Mouse (Mus musculus): ENCODE measurements around the gene Ppm1h.

Ppm1h gene

DNA sequence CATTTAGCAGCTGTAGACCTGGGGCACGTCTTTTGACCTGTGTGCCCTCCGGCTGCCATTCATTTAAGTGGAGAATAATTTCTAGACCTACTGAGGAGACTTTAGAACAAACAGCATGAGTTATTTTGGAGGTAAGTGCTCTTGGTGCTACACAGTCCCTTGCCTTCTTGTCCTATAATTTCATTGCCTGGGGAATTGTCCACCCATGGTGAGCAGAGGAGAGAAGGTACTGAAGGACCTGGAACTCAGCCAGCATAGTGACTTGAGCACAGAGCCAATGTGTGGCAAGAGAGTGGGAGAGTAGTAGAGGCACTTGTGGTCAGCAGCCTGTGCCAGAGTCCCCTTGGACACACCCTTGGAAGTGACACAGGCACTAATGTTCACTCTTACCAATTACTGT lies 64.8 kb downstream of the Ppm1h start:
- in situ Hi-C loops (cut with MboI, MseI) = no loop called here

DNA sequence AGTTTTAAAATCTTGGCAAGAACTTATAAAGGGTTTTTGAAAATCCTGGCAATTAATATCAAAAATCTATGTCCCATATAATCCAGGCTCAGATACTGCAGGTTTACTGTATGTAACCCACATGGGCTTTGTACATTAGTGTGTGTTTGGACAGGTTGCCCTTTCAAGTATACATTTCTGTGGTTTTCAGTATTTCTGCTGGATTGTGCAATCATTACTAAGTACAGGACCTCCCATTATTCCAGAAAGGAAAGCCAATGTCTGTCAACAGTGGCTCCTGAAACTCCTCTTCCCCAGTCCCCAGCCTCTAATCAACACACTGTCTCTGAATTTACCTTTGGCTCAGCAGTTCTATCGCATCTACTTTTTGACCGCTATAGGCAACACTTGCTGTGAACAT lies 66.4 kb downstream of the Ppm1h start:
- in situ Hi-C loops (cut with MboI, MseI) = no loop called here

DNA sequence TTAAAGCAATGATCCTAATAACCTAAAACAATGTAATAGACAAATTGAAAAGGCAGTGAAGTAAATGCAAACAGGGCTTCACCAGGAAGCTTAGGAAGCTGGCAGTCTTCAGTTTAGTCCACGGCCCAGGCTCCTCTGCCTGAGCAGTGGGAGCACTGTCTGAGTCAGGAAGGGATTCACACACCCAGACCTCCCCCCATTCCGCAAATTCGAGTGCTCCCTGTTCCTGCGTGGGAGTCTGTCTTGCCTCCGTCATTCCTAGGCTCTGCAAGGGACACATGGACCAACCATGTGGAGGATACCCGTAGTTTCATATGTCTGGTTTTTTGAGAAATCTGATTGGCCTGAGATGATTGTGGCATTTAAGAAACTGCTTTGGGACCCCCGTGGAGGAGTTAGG lies 67.6 kb downstream of the Ppm1h start:
- in situ Hi-C loops (cut with MboI, MseI) = no loop called here

DNA sequence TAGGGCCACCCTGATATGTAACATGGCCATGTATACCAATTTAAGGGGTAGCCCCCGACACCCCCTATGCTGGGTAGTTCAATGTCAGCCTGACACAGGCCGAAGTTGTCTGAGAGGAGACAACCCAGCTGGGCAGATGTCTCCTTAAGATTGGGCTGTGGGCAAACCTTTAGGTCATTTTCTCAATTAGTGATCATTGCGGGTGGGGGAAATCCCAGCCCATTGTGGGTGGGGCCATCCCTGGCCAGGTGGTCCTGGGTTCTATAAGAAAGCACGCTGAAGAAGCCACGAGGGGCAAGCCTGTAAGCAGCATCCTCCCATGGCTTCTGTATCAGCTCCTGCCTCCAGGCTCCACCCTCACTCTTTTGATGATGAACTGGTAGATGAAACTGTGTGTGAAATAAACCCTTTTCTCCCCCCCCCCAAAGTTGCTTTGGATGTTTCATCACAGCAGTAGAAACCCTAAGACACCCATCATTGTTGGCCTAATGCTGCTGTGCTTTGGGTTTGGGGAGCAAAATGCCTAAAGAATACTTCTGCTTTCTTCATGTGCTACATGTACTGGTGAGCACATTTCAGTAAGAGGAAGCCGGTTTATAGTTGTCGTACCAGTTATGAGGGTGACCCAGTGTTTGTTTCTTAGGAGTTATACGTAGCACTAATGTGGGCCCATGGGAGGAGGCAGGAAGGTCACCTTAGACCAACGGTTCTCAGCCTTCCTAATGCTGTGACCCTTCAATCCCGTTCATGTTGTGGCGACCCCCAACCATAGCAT lies 68.8 kb downstream of the Ppm1h start:
- in situ Hi-C loops (cut with MboI, MseI) = no loop called here

DNA sequence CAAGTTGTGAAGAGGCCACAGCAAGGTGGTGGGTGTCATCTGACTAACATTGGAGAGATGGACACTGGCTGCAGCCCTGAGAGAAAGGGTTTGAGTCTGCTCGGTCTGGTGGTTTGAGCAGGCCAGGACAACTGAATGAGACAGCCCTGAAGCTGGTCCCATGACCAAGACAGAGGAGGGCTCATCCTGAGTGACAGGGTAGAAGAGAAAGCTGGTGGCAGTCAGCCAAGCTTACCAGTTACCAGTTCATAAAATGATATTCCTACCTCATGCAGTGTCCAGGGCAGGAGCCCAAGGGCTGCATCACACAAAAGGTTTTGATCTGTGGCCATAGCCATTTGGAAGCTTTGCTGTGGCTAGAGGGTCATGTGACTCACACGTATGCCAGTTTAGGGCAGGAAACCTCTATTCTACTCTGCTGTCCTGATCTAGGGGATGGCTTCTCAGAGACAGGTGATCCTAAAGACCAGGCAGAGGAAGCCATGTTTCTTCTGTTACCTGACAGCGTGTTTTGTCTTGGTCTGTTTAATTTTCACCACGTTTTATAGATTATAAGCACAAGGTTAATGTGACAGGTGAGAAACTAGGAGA lies 69.9 kb downstream of the Ppm1h start:
- in situ Hi-C loops (cut with MboI, MseI) = no loop called here

DNA sequence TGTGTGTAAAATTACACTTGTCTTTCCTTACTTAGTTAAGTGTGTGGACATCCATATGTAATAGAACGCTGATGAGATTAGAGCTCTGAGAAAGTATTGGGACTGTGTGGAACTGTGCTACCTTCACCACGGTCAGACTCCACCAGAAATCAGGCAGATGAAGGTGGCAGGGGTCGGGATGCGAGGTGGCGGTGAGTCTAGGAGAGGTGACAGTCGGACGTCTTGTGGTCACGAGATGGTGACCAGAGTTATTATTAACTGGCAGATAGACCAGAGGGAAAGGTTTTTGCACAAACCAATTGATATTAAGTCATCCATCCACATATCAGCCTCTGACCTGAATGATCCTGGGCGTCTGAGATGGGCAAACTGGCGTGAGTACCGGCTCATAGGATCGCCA lies 70.5 kb downstream of the Ppm1h start:
- in situ Hi-C loops (cut with MboI, MseI) = no loop called here

DNA sequence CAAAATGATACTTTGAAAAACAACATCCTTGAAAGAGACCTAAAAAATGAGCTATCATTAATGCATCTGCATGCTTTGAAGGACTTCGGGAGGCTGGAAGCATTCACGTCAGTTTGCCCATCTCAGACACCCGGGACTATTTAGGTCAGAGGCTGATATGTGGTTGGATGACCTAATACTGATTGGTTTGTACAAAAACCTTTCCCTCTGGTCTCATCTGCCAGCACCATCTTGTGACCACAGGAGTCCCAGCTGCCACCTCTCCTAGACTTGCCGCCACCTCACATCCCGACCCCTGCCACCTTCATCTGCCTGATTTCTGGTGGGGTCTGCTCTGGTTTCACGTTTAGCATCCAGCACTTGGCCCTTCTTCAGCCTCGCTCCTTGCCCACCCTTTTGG lies 71.3 kb downstream of the Ppm1h start:
- in situ Hi-C loops (cut with MboI, MseI) = no loop called here

DNA sequence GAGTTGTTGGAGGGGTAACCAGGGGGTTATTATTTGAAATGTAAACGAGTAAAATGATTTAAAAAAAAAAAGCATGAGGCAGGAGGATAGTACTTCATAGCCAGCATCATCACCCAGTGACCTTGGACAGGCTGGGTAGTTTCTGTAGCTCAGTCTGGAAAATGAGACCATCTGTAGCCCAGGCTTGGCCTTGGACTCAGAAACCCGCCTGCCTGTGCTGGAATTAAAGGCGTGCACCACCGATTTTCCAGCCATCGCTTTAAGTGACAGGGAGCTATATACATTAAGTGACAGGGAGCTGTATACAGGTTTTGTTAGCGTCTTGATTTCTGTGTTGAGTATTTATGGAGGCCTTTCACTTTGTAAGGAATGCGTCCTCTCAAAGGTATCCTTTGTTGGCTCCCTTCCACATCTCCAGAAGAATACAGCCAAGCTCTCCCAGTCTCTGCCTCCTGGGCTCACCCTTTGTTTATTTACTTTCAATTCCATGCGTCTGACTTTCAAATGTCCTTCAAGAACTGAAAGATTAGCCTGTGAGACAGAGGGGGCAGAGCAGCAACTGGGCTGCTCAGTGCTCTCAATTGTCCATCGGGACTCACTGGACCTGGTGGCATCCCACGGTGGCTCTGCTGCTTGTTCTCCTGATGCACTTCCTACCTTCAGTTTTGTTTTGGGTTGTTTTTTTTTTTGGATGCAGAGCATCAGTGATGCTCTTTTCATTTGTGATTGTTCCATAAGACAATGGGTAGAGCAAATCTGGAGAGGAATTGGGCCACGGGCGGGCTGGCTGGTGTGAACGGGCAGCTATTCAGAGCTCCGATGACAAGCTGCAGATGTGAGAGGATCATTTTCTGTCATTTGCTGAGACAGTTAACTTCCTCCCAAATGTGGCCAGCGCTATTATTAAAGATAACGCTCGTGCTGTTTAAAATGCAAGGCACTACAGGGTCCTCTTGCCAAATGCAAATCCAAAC lies 74.7 kb downstream of the Ppm1h start:
- in situ Hi-C loops (cut with MboI, MseI) = no loop called here

DNA sequence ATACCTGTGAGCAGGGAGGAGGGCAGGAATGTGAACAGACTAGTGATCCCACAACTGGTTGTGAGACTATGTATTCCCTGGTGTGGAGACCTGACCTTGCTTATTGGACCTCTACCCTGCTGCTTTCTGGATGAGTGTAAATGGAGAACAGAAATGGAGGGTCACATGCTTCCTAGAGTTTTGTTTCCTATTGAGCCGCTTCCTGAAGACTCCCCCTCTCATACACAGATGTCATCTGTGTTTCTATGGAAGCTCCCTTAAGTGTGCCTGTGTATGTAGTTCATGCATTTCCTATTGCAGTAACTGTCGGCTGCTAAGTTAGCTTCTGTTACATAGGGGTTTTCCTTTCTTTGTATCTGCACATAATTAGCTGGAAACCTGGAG lies 75.4 kb downstream of the Ppm1h start:
- in situ Hi-C loops (cut with MboI, MseI) = no loop called here

DNA sequence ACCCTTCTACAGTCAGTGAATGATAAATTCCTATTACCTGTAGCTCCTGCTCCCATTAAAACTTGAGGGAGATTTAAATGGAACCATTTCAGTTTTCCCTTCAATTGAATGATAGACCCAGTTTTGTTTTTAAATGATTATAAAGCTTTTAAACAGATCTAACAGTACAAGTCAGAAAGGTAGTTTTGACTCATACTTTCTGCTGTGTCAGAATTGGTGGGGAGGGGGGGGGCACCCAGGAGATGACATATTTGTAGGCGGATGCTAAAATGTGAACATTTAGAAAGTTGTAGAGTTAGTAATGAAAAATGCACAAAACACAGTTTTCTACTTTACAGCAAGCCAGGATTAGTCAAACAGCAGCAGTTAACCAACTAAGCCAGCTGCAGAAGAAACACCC lies 76.4 kb downstream of the Ppm1h start:
- in situ Hi-C loops (cut with MboI, MseI) = no loop called here

DNA sequence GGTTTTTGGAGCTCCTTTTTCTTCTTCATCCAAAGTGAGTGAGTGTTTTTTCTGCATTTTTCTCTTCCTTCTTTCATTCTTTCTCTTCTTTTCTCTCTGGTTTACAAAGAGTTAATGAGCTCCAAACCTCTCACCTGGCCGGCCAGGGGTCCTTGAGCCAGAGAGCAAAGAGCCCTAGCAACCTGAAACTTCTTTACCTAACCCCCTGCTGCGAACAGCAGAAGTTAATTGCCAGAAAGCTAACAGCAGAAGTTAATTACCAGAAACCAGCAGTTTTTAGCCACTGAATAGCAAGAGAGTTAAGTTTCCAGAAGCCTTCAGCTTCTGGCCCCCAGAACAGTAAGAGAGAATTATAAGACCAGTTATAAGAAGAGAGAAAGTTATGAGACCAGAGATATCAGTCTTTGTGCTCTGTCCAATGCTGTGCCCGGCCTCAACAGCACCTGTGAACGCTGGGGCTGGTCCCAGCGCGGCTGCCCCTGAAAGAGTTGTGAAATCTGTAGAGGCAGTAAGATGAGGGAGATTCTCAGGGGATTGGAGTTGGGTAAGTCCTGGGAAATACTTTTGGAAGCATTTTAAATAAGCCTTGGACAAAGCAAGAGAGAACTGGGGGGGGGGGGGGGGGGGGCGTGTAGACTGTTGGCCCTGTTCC lies 78.4 kb downstream of the Ppm1h start:
- in situ Hi-C loops (cut with MboI, MseI) = no loop called here

DNA sequence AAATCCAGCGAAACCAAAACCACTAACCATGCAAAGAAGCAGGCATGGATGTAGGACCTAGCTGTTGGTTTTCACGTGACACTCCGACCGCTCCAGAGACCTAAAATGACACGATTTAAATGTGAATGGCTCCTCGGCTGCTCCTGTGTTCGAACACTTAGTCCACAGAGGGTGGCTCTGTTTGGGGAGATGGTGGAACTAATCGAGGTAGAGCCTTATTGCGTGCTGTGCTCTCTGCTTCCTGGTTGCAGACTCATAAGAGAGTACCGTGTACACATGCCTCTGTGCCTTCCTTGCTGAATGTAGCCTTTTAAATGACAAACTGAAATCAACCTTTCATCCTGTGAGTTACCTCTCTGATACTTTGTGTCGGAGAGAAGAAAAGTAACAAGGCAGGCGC lies 79.2 kb downstream of the Ppm1h start:
- in situ Hi-C loops (cut with MboI, MseI) = no loop called here

DNA sequence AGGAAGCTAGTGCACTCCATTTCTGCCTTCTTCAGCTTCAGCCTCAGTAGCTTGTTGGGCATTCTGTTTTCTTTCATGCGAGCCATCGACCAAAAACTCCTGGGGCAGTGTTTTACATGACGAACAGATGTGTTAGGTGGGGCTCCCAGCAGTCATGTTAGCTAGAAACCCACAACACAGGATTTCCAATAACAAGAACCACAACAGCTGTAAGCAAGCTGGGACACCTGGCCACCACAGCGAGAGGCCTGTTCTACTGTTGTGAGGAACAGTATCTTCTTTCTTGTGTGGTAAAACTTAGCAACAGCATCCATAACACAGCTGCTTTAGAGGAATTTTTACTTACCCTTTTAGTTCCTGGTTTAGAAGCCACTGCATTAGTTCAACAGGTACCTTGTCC lies 79.8 kb downstream of the Ppm1h start:
- in situ Hi-C loops (cut with MboI, MseI) = no loop called here

DNA sequence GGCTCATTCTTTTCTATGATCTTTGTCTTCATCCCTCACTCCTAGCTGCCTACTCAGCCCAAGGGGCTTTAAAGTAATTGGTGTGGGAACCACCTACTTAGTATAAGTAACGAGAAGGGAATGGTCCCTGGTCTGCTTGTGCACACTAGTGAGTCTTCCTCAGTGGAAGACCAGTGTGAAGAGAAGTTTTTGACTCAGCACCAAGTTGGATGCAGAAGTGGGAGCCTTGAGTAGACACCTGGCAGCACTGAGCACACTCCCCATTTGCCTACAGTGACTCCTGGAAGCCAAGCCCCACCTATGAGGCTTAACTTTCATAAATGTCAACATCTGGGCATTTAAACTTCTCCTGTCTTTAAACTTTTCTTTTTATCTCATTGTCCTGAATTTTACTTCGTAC lies 81.2 kb downstream of the Ppm1h start:
- in situ Hi-C loops (cut with MboI, MseI) = no loop called here

DNA sequence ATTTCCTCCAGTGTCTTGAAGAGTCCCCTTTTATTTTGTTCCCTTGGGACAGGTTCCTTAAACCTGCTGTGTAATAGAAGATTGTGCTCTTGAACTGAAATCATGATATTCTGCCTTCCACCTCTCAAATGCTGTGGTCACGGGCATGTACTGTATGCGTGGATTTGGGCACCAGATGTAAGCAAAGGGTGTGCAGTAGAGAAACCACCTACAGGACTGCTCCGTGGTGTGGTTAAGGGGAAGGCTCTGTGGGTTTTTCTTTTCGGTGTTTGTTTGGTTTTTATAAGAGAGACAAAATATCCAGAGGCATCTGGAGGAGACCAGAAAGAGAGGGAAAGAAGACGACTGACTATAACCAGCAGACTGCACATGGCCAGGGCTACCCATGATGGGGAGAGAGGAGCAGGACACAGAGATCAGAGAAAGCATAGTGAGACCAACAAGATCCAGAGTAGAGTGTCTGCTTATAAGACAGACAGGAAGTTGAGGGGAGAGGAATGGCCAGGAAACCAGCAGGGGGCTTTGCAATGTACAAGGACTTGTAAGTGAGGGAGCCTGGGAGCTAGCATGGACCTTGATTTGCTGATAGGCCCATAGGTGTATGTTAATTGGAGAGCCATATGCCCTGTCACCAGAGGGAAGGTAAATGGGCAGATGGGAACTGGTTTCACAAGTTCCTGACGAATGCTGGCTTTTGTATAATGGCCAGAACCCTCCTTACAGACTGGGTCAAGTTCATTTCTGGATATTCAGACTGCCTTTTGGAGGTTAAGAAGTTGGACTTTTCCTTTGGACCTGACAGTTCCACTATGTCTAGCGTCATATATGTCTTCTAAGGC lies 82.1 kb downstream of the Ppm1h start:
- in situ Hi-C loops (cut with MboI, MseI) = no loop called here

DNA sequence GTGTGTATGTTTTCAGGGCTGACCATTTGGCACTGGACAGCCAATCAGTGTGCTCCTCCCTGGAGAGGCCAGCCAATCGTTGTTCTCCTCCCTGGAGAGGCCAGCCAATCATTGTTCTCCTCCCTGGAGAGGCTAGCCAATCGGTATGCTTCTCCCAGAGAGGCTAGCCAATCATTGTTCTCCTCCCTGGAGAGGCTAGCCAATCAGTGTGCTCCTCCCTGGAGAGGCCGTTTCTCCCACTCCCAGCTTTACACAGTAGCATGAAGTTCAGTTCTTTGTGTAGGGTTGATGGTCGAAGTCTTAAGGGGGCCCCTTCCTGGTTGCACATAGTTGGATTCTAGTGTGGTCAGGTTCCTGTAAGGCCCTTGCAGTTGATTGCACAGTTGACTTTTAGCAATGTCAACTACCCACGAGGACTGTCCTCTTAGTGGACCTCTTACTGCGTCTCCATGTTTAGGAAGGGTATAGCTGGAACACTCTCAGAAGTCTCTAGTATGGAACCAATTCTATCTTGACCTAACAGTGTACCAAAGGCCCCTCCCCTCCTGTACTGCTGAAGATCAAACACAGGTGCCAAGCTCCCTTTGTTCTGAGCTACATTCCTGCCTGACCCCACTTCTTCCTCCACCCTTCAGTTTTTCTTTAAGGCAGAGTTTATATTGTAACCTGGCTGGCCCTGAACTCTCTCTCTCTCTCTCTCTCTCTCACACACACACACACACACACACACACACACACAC lies 84.4 kb downstream of the Ppm1h start:
- in situ Hi-C loops (cut with MboI, MseI) = no loop called here

DNA sequence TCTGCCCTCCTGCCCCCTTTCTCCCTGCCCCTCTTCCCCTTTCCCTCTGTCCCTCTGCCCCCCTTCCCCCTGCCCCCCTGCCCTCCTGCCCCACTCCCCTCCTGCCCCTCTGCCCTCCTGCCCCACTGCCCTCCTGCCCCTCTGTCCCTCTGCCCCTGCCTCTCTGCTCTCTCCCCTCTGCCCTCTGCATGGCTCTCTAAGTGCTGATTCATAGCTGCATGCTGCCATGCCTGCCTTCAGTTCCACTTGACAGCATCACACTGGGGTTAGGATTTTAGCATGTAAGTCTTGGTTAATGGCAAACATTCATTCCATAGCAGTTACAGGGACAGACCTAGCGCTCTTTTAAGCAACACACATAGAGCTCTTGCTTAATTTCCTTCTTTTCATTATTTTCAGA lies 85.0 kb downstream of the Ppm1h start:
- in situ Hi-C loops (cut with MboI, MseI) = no loop called here

DNA sequence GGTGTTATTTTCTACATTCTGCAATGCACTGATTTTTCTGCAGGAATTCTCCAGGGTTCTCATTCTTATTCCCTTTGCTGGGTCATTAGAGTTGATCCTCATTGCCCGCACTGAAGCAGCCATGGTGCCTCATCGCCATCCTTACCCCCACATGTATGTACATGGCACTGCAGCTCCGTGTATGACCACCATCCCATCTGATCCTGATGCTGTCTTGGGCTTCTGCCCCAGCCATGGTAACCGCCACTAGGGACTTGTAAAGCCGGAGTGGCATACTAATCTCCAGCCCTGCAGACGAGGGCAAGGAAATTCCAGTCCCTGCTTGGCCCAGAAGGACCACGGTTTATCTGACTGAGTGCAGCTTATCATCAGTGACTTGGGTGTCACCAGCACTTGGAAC lies 86.1 kb downstream of the Ppm1h start:
- in situ Hi-C loops (cut with MboI, MseI) = no loop called here

DNA sequence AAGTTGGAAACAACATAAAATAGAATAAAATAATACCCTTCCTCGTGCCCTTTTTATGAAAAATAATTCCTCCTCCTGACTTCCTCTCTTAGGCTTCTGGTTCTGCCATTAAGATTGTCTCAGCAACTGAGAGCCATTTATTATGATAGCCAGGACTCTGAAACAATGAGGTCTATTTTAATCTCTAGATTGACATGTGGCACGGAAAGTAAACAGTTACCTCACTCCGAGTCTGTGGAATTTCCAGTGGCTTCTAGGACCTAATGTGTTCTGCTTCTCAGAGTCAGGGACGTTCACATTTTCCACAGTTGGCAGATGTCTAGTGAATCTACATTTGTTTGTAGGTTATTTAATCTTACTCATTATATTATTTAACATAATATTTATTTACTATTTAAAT lies 87.0 kb downstream of the Ppm1h start:
- in situ Hi-C loops (cut with MboI, MseI) = no loop called here

DNA sequence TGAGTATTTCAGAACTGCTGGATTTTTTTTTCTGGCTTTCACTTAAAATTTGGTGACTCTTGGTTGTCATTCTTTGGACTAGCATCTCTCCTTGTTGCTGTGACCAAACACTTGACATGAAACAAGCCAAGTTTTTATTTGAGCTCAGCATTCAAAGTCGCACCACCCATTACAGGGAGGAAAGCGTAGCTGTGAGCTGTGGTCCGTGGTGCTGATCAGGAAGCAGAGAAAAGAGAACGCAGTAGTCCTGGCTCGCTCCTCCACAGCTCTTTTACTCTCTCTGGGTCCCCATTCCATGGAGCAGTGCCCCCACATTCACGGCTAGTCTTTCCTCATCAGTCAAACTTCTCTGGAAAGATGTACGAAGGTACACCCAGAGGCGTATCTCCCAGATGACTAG lies 87.4 kb downstream of the Ppm1h start:
- in situ Hi-C loops (cut with MboI, MseI) = no loop called here
